Mouse (Mus musculus) gastrocnemius, adult 8-10 months (tissue): ENCODE results near the gene Cubn. TPM values are rescaled to one million over a fixed set of nuclear protein-coding genes. Genes with fewer than 3 reads are reported as not detected.

Experiments
- DNase-seq, 2 experiments: peaks; one replicate each; pipeline ENCODE4 v3.0.0; 2022; ENCODE audit warnings: low spot score in 2 of 2
- total RNA-seq, 4 experiments: library from RNA; stranded (reverse); gene quantifications; 2 replicates each; pipeline ENCODE4 v1.2.4; 2022

Cubn gene
- total RNA-seq, 4 experiments from 2014 or later = 0.02 to 0.05 (median 0.04) TPM

DNA sequence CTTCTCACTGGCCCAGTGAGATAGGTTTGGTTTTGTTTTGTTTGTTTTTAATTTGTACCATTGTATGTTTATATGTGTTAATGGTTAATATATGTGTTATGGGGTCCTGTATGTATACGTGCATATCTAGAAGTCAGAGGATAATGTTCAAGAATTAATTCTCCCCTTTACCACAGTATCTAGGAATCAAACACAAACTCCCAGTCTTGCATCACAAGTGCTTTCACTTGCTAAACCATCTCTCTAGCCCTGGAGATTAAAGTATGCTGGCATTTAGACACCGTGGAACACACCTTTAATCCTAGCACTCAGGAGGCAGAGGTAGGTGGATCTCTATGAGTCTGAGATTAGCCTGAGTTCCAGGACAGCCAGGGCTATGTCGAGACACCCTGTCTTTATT lies 83.3 kb downstream of the Cubn start:
- DNase-seq = no peak

- no peak for DNase-seq
These were observed 83.9 kb downstream of the Cubn start for GRCm38 (mm10) chr2:13407698-13408097.

GRCm38 (mm10) chr2:13407272-13407671 lies 84.3 kb downstream of the Cubn start:
- no peak for DNase-seq

DNA sequence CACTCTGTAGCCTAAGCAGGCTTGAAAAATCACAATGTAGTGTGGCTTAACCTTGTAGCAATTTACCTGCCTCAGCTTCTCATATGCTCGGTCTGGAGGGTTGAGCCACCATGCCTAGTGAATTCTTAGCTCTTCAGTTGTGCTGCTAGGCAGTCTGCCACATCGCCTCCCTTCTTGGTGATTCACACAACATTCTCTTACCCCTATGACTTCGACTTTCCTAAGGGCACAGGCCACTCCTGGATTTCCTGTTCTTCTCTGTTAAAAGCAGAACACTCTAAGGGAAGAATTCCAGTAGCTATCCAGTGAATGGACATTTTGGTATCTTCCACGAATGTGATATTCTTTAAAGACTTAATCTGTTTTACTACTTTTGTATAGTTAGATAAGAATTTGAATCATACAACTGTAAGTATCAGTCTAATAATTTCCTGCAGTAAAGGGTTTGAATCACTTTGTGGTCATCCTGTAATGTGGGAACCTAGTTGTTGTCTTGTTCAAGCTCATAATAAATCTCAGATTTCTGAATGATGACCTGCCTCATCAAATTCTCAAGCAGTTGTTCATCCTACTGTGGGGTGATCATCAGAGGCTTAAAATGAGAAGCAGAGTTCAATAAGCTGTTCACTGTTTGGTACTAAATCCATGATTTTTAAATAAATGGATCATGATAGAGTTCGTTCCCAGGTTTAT lies 86.5 kb downstream of the Cubn start:
- no peak for DNase-seq

DNA sequence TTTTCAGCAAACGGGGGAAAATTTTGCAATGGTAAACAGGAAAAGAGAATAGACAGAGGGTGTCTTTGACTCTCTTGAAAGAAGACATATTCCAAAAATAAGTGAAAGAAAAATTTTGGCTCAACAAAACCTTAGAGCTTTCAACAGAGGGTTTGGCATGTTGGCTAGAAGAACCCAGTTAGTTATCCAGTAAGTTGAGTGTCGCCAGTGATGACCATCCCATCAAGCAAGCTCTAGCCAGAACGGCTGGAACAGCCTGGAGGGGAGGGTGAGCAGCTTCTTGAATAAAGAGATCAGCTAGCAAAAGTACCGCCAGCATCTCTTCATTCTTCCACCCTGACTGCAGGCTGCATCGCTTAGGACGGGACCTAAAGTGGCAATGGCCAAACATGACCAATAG lies 90.8 kb downstream of the Cubn start:
- DNase-seq = no peak

- DNase-seq = no peak
These were observed 92.0 kb downstream of the Cubn start for GRCm38 (mm10) chr2:13399480-13400072.

GRCm38 (mm10) chr2:13398955-13399354 lies 92.7 kb downstream of the Cubn start:
- DNase-seq = no peak

GRCm38 (mm10) chr2:13398551-13398950 lies 93.1 kb downstream of the Cubn start:
- DNase-seq = no peak

DNA sequence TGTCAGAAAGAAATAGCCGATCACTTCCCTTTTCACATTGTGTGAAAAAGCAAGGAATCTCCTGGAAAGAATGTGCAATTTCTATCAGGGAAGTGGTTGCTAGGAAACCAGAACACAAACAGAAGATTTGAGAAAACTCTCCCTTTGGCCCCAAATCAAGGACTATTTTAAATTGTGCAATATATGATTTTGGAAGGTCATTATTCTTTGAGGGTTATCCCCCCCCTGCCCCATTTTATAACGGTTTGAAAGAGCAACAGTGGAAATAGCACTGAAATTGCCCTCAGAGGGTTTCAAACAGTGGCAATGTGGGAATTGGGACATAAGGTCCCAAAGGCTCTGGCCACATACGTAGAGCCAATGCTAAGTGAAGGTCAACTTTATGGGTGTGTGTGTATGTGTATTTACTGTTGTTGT lies 95.5 kb downstream of the Cubn start:
- no peak for DNase-seq

DNA sequence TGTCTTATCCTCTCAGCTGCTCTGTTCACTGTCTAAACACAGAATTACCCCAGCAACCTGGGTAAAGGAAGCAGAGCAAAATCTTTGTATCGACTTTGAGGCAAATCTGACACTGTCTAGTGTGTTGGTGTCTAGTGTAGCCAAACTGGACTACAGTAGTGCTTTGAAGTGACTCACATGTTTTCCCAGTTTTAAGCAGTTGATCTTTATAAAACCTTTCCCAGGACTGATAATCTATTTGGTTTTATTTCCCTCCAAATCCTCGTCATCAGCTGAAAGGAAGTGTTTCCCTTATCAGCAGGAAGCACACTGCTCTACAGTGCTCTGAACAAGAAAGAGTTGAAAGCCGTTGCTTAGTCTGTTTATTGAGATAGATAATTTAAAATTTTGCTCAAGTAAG lies 100.6 kb downstream of the Cubn start:
- no peak for DNase-seq

DNA sequence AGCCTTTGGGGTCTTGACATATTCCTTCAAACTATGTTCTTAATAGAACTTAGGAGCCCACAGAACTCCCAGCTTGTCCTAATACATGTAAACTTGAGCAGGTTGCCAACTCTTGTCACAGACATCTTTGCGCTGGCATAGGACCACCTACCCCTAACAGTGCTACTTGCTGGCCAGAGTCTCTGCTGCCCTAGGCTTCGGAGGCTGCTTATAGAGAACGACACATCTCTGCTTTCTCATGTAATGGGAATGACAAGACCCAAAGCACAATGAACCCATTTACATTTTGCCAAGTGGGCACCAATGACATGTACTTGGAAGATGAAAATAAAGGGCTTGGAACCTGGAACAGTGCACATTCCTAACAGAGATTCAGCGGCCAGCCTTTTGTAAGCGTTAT lies 105.0 kb downstream of the Cubn start:
- DNase-seq = no peak

DNA sequence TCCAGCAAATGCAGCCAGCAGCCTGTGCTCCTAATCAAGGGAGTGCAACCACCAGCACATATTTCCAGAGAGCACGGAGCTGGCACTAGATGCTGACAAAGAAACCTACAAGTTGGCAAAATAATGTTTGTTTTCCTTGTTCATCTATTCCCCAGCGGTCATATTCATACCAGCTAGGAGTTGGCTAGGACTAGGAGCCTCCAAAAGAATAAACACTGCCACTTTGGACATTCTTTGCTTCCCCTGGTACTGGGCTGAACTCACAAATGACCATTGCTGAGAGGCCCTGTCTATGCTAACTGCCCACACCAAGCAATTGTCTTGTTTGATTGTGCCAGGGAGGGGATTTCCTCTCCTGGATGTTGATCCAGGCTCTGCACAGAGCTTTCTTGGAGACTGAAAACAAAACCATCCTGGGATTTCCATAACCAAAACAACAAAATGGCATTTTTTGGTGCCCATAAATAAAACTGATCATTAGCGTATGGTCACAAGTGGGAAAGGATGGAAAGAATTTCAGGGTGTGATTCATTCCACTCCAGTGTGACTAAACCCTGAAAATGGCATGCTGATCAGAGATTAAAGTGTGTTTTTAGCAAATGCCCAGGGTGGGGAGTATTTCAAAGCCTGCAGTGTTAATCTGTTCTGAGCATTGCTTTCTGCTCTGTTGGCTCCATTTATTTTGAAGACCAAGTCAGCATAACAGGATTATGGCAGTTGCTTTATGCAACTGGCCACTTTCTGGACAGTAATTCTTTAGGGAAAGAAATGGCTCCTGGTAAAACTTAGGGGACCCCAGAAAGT lies 105.9 kb downstream of the Cubn start:
- no peak for DNase-seq

DNA sequence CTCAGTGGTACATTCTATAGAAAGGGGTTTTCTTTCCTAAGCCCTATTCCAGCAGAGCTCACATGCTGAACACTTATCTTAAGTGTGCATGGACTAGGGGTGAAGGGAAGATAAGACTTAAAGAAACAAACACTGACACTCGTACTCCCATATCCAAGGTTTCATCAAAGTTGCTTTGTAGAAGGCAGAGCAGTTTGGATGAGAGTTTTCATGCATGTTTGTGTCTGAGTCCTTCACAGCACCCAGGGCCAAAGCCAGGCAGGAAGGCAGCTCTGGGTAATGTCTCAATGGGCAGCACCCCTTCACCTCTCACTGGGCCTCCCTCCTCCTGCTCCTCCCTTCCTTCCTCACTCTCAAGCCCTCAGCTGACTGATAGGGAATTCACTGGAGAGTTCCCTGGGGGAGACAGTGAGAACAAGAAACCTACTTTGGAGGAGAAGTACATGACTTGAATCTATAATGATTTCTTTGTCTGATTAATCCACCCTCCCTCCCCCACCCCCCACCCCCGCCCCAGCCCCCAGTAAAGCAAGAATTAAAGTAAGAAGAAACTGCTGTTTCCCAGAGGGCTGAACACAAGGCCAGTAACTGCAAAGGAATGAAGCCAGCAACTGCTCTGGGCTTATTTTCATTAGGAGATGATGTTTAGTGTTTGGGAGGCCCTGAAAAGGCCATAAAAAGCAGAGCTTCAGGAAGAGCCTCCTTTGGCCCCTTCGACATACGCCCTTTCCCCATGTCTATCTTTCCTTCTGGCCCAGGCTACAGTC lies 106.7 kb downstream of the Cubn start:
- no peak for DNase-seq

GRCm38 (mm10) chr2:13376166-13376565 lies 115.4 kb downstream of the Cubn start:
- DNase-seq = no peak

- DNase-seq = no peak
These were observed 118.3 kb downstream of the Cubn start for GRCm38 (mm10) chr2:13373291-13373690.

DNA sequence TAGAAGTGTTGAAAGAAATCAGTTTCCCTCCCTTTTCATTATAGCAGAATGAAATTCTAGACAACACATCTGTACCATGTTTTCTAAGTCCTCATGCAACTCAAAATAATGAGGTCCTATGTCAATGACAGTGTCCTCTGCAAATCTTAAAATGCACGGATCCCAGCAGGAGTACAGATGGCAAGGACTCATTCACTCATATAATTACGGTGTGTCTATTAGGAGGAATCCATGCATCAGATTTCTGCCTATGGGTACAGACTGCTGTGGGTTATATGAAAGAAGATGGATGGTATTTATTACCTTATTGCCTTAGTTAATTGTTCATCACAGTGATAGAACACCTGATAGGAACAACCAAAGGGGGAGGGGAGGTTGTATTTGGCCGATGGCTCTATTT lies 118.8 kb downstream of the Cubn start:
- DNase-seq = no peak

DNA sequence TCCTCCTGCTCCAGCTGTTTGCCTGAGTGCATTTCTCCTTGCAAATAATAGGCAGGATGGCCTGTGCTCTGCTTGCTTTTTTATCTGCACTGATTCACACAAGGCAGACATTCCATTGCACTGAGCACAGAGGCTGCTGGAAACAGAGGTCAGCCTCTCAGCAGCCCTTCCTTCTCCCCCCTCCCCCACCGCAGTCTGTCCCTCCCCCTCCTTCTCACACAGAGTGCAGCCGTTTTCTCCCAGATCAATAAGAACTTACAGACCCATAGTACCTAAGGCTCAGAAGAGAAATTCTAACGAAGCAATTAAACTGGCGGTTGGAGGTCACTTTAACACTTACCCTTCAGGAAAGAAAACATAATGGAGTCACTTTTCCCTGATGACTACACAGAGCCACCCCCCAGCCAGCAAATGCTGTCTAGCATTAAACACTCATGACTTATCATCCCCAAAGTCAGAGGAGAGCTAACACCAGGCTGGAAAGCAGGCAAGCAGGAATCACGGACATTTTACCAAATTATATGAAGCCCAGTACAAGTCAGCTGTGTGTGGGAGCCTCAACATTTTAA lies 119.3 kb downstream of the Cubn start:
- peak in 1 of 2 experiments; percentile 14 for DNase-seq

- DNase-seq = no peak
These were observed 119.8 kb downstream of the Cubn start for GRCm38 (mm10) chr2:13371797-13372170.

- DNase-seq = no peak
These were observed 120.4 kb downstream of the Cubn start for GRCm38 (mm10) chr2:13371072-13371796.

DNA sequence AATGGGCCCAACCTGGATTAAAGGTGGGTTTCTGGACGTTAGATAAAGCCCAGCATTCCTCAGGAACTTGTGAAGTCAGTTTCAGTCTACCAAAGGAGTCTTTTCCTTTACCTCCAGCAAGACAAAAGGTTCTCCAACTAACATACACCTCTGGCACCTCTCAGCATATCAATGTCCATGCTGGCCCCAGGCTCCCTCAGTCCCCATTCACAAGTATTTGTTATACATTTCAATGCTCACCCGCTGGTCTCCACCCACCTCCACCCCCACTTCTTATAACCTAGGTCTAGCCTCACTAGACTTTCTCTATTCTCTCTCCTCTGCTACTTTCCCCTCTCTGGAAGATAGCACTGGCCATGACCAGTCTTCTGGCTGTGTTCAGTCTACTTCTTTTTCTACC lies 121.1 kb downstream of the Cubn start:
- no peak for DNase-seq

DNA sequence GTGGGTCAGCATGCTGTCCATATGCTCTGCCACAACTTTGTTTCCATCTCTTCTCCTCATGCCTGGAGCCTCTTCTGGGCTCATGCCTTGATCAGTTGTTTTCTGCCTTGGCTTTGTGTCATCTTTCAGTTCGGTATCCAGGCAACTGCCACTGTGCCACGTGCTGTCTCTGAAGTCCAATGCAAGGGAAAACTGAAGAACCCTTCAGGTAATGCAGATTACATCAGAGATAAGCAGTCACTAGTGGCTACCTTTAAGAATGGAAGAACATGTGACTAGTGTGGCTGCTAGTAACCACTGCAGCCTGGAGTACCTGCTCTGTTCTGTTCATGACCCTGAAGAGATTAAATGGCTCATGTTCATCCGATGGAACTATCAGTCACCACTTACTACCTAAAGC lies 123.1 kb downstream of the Cubn start:
- no peak for DNase-seq
